Mouse (Mus musculus): ENCODE measurements around the gene Il22ra2. TPM values are rescaled to one million over a fixed set of nuclear protein-coding genes. Genes with fewer than 3 reads are reported as not detected.
"Not testable (repeated sequence)": the region's sequence is repeated elsewhere in the genome, so short reads cannot be mapped to it uniquely, and the experiment has no call there.

Gene Il22ra2
- polyA plus RNA-seq, 1 experiment: not detected

DNA sequence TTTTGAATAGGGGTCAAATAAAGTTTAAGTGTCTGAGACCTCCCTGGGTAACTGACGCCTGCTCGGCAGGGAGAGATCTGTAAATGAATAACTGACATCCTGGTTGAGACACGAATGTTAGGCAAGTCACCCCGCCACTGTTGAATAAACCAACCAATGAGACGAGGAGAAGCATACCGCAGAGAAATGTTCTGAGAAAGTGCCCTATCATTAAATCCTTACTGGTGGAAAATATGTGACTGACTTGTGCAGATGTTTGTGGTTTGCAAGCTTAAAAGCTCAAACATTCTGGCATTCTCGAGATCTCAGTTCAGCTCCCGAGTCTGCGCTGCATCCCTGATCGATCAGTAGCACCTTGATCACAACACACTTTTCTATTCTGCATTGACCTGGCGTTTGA, 23.7 kb upstream of the Il22ra2 start:
- TF ChIP-seq GATA1 (IDR thresholded peaks at IDR 0.05; ENCODE audit: low read length): no peak
- TF ChIP-seq TAL1 (IDR thresholded peaks at IDR 0.05; ENCODE audit: low read length): no peak
- Histone ChIP-seq H3K4me1 (ENCODE audit: control insufficient read depth) (peaks cover 9% of the 10 kb centered on the region), H3K27me3 (ENCODE audit: control insufficient read depth) (no peaks in the 10 kb centered on the region), H3K4me3 (replicated peaks) (no peak overlapping the region), H3K9me3 (ENCODE audit: control insufficient read depth, low read length) (no peaks in the 10 kb centered on the region), H3K36me3 (ENCODE audit: control insufficient read depth) (peaks cover 31% of the 10 kb centered on the region)

GRCm38 (mm10) chr10:19599331-19600092, 22.3 kb upstream of the Il22ra2 start:
- no peaks in the 10 kb centered on the region for H3K9me3 ChIP-seq (ENCODE audit: control insufficient read depth, low read length)
- peaks cover 2% of the 10 kb centered on the region for H3K4me1 ChIP-seq (ENCODE audit: control insufficient read depth)
- TF ChIP-seq GATA1 (IDR thresholded peaks at IDR 0.05; ENCODE audit: low read length): no peak
- no peak for TF ChIP-seq TAL1 (IDR thresholded peaks at IDR 0.05; ENCODE audit: low read length)
- H3K4me3 ChIP-seq (replicated peaks): no peak overlapping the region
- peaks cover 43% of the 10 kb centered on the region for H3K36me3 ChIP-seq (ENCODE audit: control insufficient read depth)
- H3K27me3 ChIP-seq (ENCODE audit: control insufficient read depth): no peaks in the 10 kb centered on the region

- H3K36me3 ChIP-seq (ENCODE audit: control insufficient read depth): peaks cover 48% of the 10 kb centered on the region
- H3K9me3 ChIP-seq (ENCODE audit: control insufficient read depth, low read length): no peaks in the 10 kb centered on the region
- no peak overlapping the region for H3K4me3 ChIP-seq (replicated peaks)
- TF ChIP-seq TAL1 (IDR thresholded peaks at IDR 0.05; ENCODE audit: low read length): no peak
- no peak for TF ChIP-seq GATA1 (IDR thresholded peaks at IDR 0.05; ENCODE audit: low read length)
- H3K4me1 ChIP-seq (ENCODE audit: control insufficient read depth): peaks cover 2% of the 10 kb centered on the region; the same call in 1 of the 2 replicates
- no peaks in the 10 kb centered on the region for H3K27me3 ChIP-seq (ENCODE audit: control insufficient read depth)
These were observed 21.7 kb upstream of the Il22ra2 start for GRCm38 (mm10) chr10:19600093-19600420.

DNA sequence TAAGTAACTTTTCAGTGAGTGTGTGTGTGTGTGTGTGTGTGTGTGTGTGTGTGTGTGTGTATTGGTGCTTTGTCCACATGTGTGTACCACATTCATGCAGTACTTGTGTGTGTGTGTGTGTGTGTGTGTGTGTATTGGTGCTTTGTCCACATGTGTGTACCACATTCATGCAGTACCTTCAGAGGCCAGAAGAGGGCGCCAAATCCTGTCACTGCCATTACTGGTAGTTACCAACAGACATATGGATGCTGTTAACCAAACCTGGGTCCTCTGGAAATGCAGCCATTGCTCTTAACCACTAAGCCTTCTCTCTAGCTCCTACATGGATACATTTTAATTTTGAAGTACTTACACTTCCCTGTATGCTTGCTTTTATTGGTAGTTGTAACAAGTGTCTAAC, 20.3 kb upstream of the Il22ra2 start:
- H3K4me1 ChIP-seq (ENCODE audit: control insufficient read depth); H3K4me3 ChIP-seq (replicated peaks); H3K27me3 ChIP-seq (ENCODE audit: control insufficient read depth); H3K9me3 ChIP-seq (ENCODE audit: control insufficient read depth, low read length): not testable (repeated sequence)
- peaks cover 57% of the 10 kb centered on the region for H3K36me3 ChIP-seq (ENCODE audit: control insufficient read depth)

DNA sequence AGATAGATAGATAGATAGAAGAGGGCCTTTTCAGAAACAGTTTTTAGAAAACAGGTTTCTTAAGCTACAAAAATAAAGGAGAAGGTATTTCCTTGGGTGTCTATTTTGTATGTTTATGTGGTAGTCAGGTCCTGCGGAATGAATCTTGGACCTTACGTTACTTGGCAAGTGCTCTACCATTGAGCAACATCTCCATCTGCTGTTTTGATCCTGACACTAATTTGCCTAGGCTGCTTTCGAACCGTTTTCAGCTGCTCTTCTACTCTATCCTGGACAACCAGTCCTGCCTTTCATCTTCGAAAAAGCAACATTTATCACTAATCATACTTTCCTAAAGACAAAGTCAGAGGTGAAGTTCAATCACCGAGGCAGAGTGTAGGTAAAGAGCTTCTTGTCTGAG, 18.6 kb upstream of the Il22ra2 start:
- Histone ChIP-seq H3K4me1 (ENCODE audit: control insufficient read depth) (no peaks in the 10 kb centered on the region), H3K9me3 (ENCODE audit: control insufficient read depth, low read length) (no peaks in the 10 kb centered on the region), H3K4me3 (replicated peaks) (no peak overlapping the region), H3K27me3 (ENCODE audit: control insufficient read depth) (no peaks in the 10 kb centered on the region), H3K36me3 (ENCODE audit: control insufficient read depth) (peaks cover 71% of the 10 kb centered on the region)
- TF ChIP-seq TAL1 (IDR thresholded peaks at IDR 0.05; ENCODE audit: low read length) (no peak), GATA1 (IDR thresholded peaks at IDR 0.05; ENCODE audit: low read length) (no peak)

- H3K27me3 ChIP-seq (ENCODE audit: control insufficient read depth): no peaks in the 10 kb centered on the region
- H3K9me3 ChIP-seq (ENCODE audit: control insufficient read depth, low read length): no peaks in the 10 kb centered on the region
These were observed 12.7 kb upstream of the Il22ra2 start for GRCm38 (mm10) chr10:19609125-19609524.

GRCm38 (mm10) chr10:19611616-19612015, 10.2 kb upstream of the Il22ra2 start:
- Histone ChIP-seq H3K27me3 (ENCODE audit: control insufficient read depth) (no peaks in the 10 kb centered on the region), H3K4me1 (ENCODE audit: control insufficient read depth) (no peaks in the 10 kb centered on the region; the same call in 1 of the 2 replicates)

More at GRCm38 (mm10) chr10:19609125-19609524, 12.7 kb upstream of the Il22ra2 start:
- TF ChIP-seq TAL1 (IDR thresholded peaks at IDR 0.05; ENCODE audit: low read length): no peak
- no peak for TF ChIP-seq GATA1 (IDR thresholded peaks at IDR 0.05; ENCODE audit: low read length)
- Histone ChIP-seq H3K4me1 (ENCODE audit: control insufficient read depth) (no peaks in the 10 kb centered on the region; the same call in 1 of the 2 replicates), H3K36me3 (ENCODE audit: control insufficient read depth) (peaks cover 40% of the 10 kb centered on the region), H3K4me3 (replicated peaks) (no peak overlapping the region)

DNA sequence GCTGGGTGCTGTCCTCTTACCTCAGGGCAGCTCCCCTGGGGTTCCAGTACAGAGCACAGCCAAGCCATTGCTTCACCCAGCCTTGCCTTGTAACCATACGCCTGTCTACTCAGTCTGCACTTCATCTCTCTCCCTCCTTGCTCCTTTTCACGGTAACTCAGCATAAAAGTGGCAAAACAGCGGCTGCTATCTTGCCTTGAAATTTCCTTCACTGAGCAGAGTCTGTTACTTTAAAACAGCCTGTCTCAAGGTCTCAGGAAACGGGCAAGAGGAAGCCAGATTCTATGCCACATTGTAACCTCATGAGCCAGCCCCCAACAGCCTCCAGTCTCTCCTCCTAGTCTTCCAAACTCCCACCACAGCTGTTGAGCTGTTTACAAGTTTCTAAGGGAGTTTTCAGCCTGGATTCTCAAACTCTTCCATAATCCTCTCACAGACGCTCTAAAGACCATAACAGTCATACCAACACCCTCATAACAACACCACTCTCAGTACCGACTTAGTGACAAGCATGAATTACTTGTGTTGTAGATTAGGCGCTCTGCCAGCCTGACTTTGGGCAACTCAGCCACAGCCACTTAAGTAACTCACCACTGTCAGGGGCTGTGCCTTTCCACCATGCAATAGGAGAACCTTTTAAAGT, 8.6 kb upstream of the Il22ra2 start:
- H3K4me1 ChIP-seq (ENCODE audit: control insufficient read depth): no peaks in the 10 kb centered on the region; the same call in 1 of the 2 replicates
- no peak overlapping the region for H3K4me3 ChIP-seq (replicated peaks)
- TF ChIP-seq GATA1 (IDR thresholded peaks at IDR 0.05; ENCODE audit: low read length): no peak
- no peak for TF ChIP-seq TAL1 (IDR thresholded peaks at IDR 0.05; ENCODE audit: low read length)
- H3K27me3 ChIP-seq (ENCODE audit: control insufficient read depth): no peaks in the 10 kb centered on the region
- peaks cover 8% of the 10 kb centered on the region for H3K36me3 ChIP-seq (ENCODE audit: control insufficient read depth)
- H3K9me3 ChIP-seq (ENCODE audit: control insufficient read depth, low read length): no peaks in the 10 kb centered on the region

More at GRCm38 (mm10) chr10:19611616-19612015, 10.2 kb upstream of the Il22ra2 start:
- H3K36me3 ChIP-seq (ENCODE audit: control insufficient read depth): peaks cover 22% of the 10 kb centered on the region
- no peak for TF ChIP-seq TAL1 (IDR thresholded peaks at IDR 0.05; ENCODE audit: low read length)
- no peak for TF ChIP-seq GATA1 (IDR thresholded peaks at IDR 0.05; ENCODE audit: low read length)
- H3K4me3 ChIP-seq (replicated peaks): no peak overlapping the region
- H3K9me3 ChIP-seq (ENCODE audit: control insufficient read depth, low read length): no peaks in the 10 kb centered on the region

GRCm38 (mm10) chr10:19619736-19620135, 2.1 kb upstream of the Il22ra2 start:
- Histone ChIP-seq H3K36me3 (ENCODE audit: control insufficient read depth) (no peaks in the 10 kb centered on the region), H3K9me3 (ENCODE audit: control insufficient read depth, low read length) (no peaks in the 10 kb centered on the region), H3K4me3 (replicated peaks) (no peak overlapping the region), H3K4me1 (ENCODE audit: control insufficient read depth) (no peaks in the 10 kb centered on the region), H3K27me3 (ENCODE audit: control insufficient read depth) (no peaks in the 10 kb centered on the region)
- no peak for TF ChIP-seq GATA1 (IDR thresholded peaks at IDR 0.05; ENCODE audit: low read length)
- TF ChIP-seq TAL1 (IDR thresholded peaks at IDR 0.05; ENCODE audit: low read length): no peak

Measured in erythroblast, embryonic 14.5 days (primary cell).